Mouse (Mus musculus) liver, embryonic 12.5 days (tissue): ENCODE measurements around the gene Myo1g. TPM values are rescaled to one million over a fixed set of nuclear protein-coding genes. Genes with fewer than 3 reads are reported as not detected.
A peak's percentile ranks its signal among the peaks of the same experiment; 100 is the strongest.

Experiments used
- ATAC-seq: fragments of 200-750 bp; cut with Nextera tagmentation; 2 replicates; pipeline ENCODE4 v1.8.0; 2017; ENCODE audit warnings: moderate number of reproducible peaks, mild to moderate bottlenecking, moderate library complexity
- H3K27ac ChIP-seq: fragments of 300-500 bp; sonication (generic); 2 replicates; pipeline ENCODE4 v1.5.1; 2016; ENCODE audit warnings: mild to moderate bottlenecking
- H3K27me3 ChIP-seq: fragments of 300-500 bp; sonication (generic); replicated peaks from 2 replicates; pipeline ENCODE4 v1.6.1; 2016; ENCODE audit warnings: mild to moderate bottlenecking, moderate library complexity
- H3K36me3 ChIP-seq: fragments of 300-500 bp; sonication (generic); 2 replicates; pipeline ENCODE4 v1.6.1; 2016; ENCODE audit warnings: mild to moderate bottlenecking, moderate library complexity
- H3K4me1 ChIP-seq: fragments of 300-500 bp; sonication (generic); 2 replicates; pipeline ENCODE4 v1.6.1; 2016
- H3K4me2 ChIP-seq: fragments of 300-500 bp; sonication (generic); 2 replicates; pipeline ENCODE4 v1.6.1; 2016; ENCODE audit warnings: mild to moderate bottlenecking, moderate library complexity
- H3K4me3 ChIP-seq: fragments of 300-500 bp; sonication (generic); 2 replicates; pipeline ENCODE4 v1.5.1; 2016; ENCODE audit warnings: mild to moderate bottlenecking, moderate library complexity
- H3K9ac ChIP-seq: fragments of 300-500 bp; sonication (generic); 2 replicates; pipeline ENCODE4 v1.6.1; 2016; ENCODE audit warnings: mild to moderate bottlenecking, moderate library complexity
- H3K9me3 ChIP-seq: fragments of 300-500 bp; sonication (generic); replicated peaks from 2 replicates; pipeline ENCODE4 v1.6.1; 2016; ENCODE audit warnings: mild to moderate bottlenecking, moderate library complexity
- WGBS: fragments of 180-500 bp; shearing (Covaris S2); methylation state at CpG from one replicate; pipeline ENCODE4 v1.1.7; 2016; ENCODE audit not compliant: insufficient replicate concordance; 5-methylcytosine and 5-hydroxymethylcytosine counted together
- polyA plus RNA-seq: library from polyadenylated mRNA; unstranded; fragments of >200 nt; fragmentation: Nextera tagmentation; extraction: Ambion mirVana; gene quantifications from 2 replicates; pipeline ENCODE4 v1.2.1, GENCODE M21; 2016

Gene Myo1g
- polyA plus RNA-seq, 1 experiment from 2014 or later: 5.8 TPM

- H3K27me3 ChIP-seq: no peaks in the 10 kb centered on the region
- 67% methylated on average over 9 of the region's 9 CpGs for WGBS
- H3K27ac ChIP-seq: no peak overlapping the region
- H3K4me1 ChIP-seq: no peaks in the 10 kb centered on the region; the same call in 1 of the 2 replicates
- H3K4me2 ChIP-seq: no peak overlapping the region
- H3K4me3 ChIP-seq: no peak overlapping the region
- ATAC-seq: 0 out of 2 replicates have a peak, but pooled peaks have one; percentile 9
- H3K9me3 ChIP-seq: no peaks in the 10 kb centered on the region
- no peak overlapping the region for H3K9ac ChIP-seq
- H3K36me3 ChIP-seq: no peaks in the 10 kb centered on the region
Measured at GRCm38 (mm10) chr11:6506516-6506915, 14.2 kb downstream of the Myo1g start.

GRCm38 (mm10) chr11:6504689-6505088 is 16.1 kb downstream of the Myo1g start:
- no peak overlapping the region for H3K4me3 ChIP-seq
- H3K27me3 ChIP-seq: no peaks in the 10 kb centered on the region
- no peak overlapping the region for H3K9ac ChIP-seq
- WGBS: 75% methylated on average over 6 of the region's 6 CpGs
- no peaks in the 10 kb centered on the region for H3K36me3 ChIP-seq
- no peaks in the 10 kb centered on the region; the same call in 1 of the 2 replicates for H3K4me1 ChIP-seq
- no peak overlapping the region for H3K4me2 ChIP-seq
- peak; percentile 31; the same call in 1 of the 2 replicates for ATAC-seq
- no peak overlapping the region for H3K27ac ChIP-seq
- H3K9me3 ChIP-seq: no peaks in the 10 kb centered on the region

- no peaks in the 10 kb centered on the region for H3K36me3 ChIP-seq
Measured at GRCm38 (mm10) chr11:6504226-6504625, 16.5 kb downstream of the Myo1g start.

GRCm38 (mm10) chr11:6502506-6502905 is 18.3 kb downstream of the Myo1g start:
- 88% methylated on average over 2 of the region's 2 CpGs for WGBS
- no peak for ATAC-seq

More at GRCm38 (mm10) chr11:6504226-6504625, 16.5 kb downstream of the Myo1g start:
- no peak overlapping the region for H3K4me2 ChIP-seq
- WGBS: 49% methylated on average over 3 of the region's 3 CpGs
- H3K27me3 ChIP-seq: no peaks in the 10 kb centered on the region
- ATAC-seq: no peak
- no peak overlapping the region for H3K4me3 ChIP-seq
- no peak overlapping the region for H3K27ac ChIP-seq
- no peaks in the 10 kb centered on the region for H3K9me3 ChIP-seq
- no peak overlapping the region for H3K9ac ChIP-seq
- H3K4me1 ChIP-seq: no peaks in the 10 kb centered on the region; the same call in 1 of the 2 replicates

GRCm38 (mm10) chr11:6497311-6497948 is 23.3 kb downstream of the Myo1g start:
- H3K9me3 ChIP-seq: no peaks in the 10 kb centered on the region

More at GRCm38 (mm10) chr11:6502506-6502905, 18.3 kb downstream of the Myo1g start:
- no peak overlapping the region for H3K27ac ChIP-seq
- no peaks in the 10 kb centered on the region; the same call in 1 of the 2 replicates for H3K4me1 ChIP-seq
- no peaks in the 10 kb centered on the region for H3K9me3 ChIP-seq
- H3K27me3 ChIP-seq: no peaks in the 10 kb centered on the region
- no peak overlapping the region for H3K4me2 ChIP-seq
- no peak overlapping the region for H3K4me3 ChIP-seq
- no peaks in the 10 kb centered on the region for H3K36me3 ChIP-seq
- H3K9ac ChIP-seq: no peak overlapping the region

GRCm38 (mm10) chr11:6489691-6490503 is 30.9 kb downstream of the Myo1g start:
- Histone ChIP-seq H3K9me3 (no peaks in the 10 kb centered on the region), H3K27me3 (no peaks in the 10 kb centered on the region), H3K4me2 (no peak overlapping the region), H3K4me1 (peaks cover 18% of the 10 kb centered on the region), H3K36me3 (no peaks in the 10 kb centered on the region), H3K4me3 (no peak overlapping the region), H3K9ac (no peak overlapping the region), H3K27ac (no peak overlapping the region)
- 42% methylated on average over 6 of the region's 6 CpGs for WGBS
- ATAC-seq: peak; percentile 86

More at GRCm38 (mm10) chr11:6497311-6497948, 23.3 kb downstream of the Myo1g start:
- Histone ChIP-seq H3K4me3 (no peak overlapping the region), H3K9ac (no peak overlapping the region), H3K27me3 (no peaks in the 10 kb centered on the region), H3K36me3 (no peaks in the 10 kb centered on the region), H3K4me2 (no peak overlapping the region), H3K27ac (no peak overlapping the region), H3K4me1 (no peaks in the 10 kb centered on the region)
- ATAC-seq: no peak
- WGBS: 69% methylated on average over 12 of the region's 12 CpGs

- ATAC-seq: no peak
- no peak overlapping the region for H3K4me2 ChIP-seq
- no peaks in the 10 kb centered on the region for H3K27me3 ChIP-seq
- peaks cover 22% of the 10 kb centered on the region for H3K4me1 ChIP-seq
- H3K36me3 ChIP-seq: no peaks in the 10 kb centered on the region
- WGBS: 84% methylated on average over 7 of the region's 7 CpGs
- H3K27ac ChIP-seq: no peak overlapping the region
- no peak overlapping the region for H3K9ac ChIP-seq
- H3K4me3 ChIP-seq: no peak overlapping the region
- H3K9me3 ChIP-seq: no peaks in the 10 kb centered on the region
Measured at GRCm38 (mm10) chr11:6489257-6489656, 31.5 kb downstream of the Myo1g start.

- 84% methylated on average over 5 of the region's 5 CpGs for WGBS
- Histone ChIP-seq H3K27me3 (no peaks in the 10 kb centered on the region), H3K9me3 (no peaks in the 10 kb centered on the region), H3K9ac (no peak overlapping the region), H3K4me3 (no peak overlapping the region), H3K27ac (no peak overlapping the region), H3K4me2 (no peak overlapping the region), H3K4me1 (peaks cover 27% of the 10 kb centered on the region), H3K36me3 (no peaks in the 10 kb centered on the region)
- ATAC-seq: no peak
Measured at GRCm38 (mm10) chr11:6488041-6488684, 32.6 kb downstream of the Myo1g start.

GRCm38 (mm10) chr11:6487496-6487895 is 33.3 kb downstream of the Myo1g start:
- no peaks in the 10 kb centered on the region for H3K27me3 ChIP-seq
- no peak for ATAC-seq
- H3K4me1 ChIP-seq: peaks cover 29% of the 10 kb centered on the region
- no peak overlapping the region for H3K27ac ChIP-seq
- WGBS: 50% methylated on average over 7 of the region's 7 CpGs
- no peak overlapping the region for H3K4me2 ChIP-seq
- no peaks in the 10 kb centered on the region for H3K9me3 ChIP-seq
- no peak overlapping the region for H3K9ac ChIP-seq
- no peaks in the 10 kb centered on the region for H3K36me3 ChIP-seq
- no peak overlapping the region for H3K4me3 ChIP-seq

GRCm38 (mm10) chr11:6486916-6487315 is 33.8 kb downstream of the Myo1g start:
- H3K4me1 ChIP-seq: peaks cover 29% of the 10 kb centered on the region
- H3K9ac ChIP-seq: no peak overlapping the region
- no peaks in the 10 kb centered on the region for H3K27me3 ChIP-seq
- H3K36me3 ChIP-seq: no peaks in the 10 kb centered on the region
- 58% methylated on average over 6 of the region's 6 CpGs for WGBS
- H3K27ac ChIP-seq: no peak overlapping the region
- H3K4me3 ChIP-seq: no peak overlapping the region
- no peaks in the 10 kb centered on the region for H3K9me3 ChIP-seq
- H3K4me2 ChIP-seq: no peak overlapping the region
- no peak for ATAC-seq

GRCm38 (mm10) chr11:6484244-6484959 is 36.4 kb downstream of the Myo1g start:
- Histone ChIP-seq H3K9ac (no peak overlapping the region), H3K4me2 (no peak overlapping the region), H3K27me3 (no peaks in the 10 kb centered on the region), H3K36me3 (no peaks in the 10 kb centered on the region), H3K4me1 (peaks cover 25% of the 10 kb centered on the region), H3K9me3 (no peaks in the 10 kb centered on the region), H3K27ac (no peak overlapping the region), H3K4me3 (no peak overlapping the region)
- no peak for ATAC-seq
- 36% methylated on average over 3 of the region's 3 CpGs for WGBS
